8 mouse cellular contexts compared by ENCODE assay signal in the genomic region with DNA sequence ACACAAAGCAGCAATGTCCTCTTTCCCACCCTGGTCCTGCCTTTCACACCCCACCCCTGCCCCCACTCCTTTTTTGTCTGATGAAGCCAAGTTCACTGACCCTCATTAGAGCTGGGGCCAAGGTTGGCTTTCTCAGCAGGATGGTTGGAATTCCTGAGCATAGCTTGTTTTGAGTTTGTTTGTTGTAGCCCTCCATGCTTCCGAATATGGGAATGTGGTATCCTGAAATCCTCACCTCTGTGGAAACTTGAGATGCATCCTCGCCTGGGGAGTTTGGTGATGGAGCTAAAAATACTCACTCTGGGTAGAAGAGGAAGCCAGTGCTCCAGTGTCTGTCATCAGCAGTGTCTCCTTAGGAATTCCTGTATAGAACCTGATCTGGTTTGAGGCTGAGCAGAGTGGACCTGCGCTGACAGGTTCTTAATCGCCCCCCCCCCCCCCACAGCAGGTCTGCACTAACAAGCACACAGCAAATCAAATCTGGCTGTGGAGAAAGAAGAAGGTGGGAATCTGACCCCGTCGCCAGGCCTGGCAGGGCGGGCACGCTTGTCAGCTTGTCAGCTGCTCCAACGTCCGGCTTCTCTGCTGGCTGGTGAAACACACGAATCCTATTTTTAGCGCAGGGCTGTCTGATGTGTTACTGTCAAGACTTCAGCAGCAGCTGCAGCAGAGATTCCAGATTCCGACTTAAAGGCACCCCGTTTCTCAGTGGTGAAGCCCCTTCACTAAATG. TPM values are rescaled to one million over a fixed set of nuclear protein-coding genes. Genes with fewer than 3 reads are reported as not detected.
DNase-seq lines count a peak whose midpoint lies in the region; ATAC-seq lines count a peak whose summit lies in the region.

No protein-coding gene starts in this region.

- peaks cover 10% of the 10 kb centered on the region; the same call in 1 of the 2 replicates for H3K36me3 ChIP-seq in intestine, embryonic 16.5 days (ENCODE audit: control insufficient read depth, insufficient read depth, low read length)
- peaks cover 3% of the 10 kb centered on the region; the same call in 1 of the 2 replicates for H3K36me3 ChIP-seq in lung, embryonic 15.5 days

- peak; percentile 14 to 34 for DNase-seq in frontal cortex, postnatal 36 days (ENCODE audit: low spot score in 2 of 2)
- no peak for DNase-seq in frontal cortex, postnatal 10 days (ENCODE audit: low spot score in 2 of 2)
- peak; percentile 80 for DNase-seq in embryo, embryonic 10 days (ENCODE audit: low spot score)
- peak; percentile 98 for DNase-seq in heart, adult 11 months
- peak; percentile 86 for DNase-seq in skeletal muscle tissue, adult 2 months (ENCODE audit: low read depth, low spot score)
- no peak for DNase-seq in frontal cortex, postnatal 14 days (ENCODE audit: low spot score in 2 of 2)

- H3K27ac ChIP-seq in intestine, embryonic 16.5 days (ENCODE audit: low read length): peak overlapping the region; percentile 55
- H3K27ac ChIP-seq in lung, embryonic 15.5 days: peak overlapping the region; percentile 54

- H3K9ac ChIP-seq in intestine, embryonic 16.5 days (ENCODE audit: low read depth, low read length): peak overlapping the region; percentile 10; the same call in 1 of the 2 replicates
- no peak overlapping the region for H3K9ac ChIP-seq in lung, embryonic 15.5 days

- ATAC-seq in intestine, embryonic 16.5 days: peak; percentile 19; the same call in 1 of the 2 replicates
- peak; percentile 55; the same call in 1 of the 2 replicates for ATAC-seq in lung, embryonic 15.5 days (ENCODE audit: borderline replicate concordance, extremely low read depth, low FRiP score, low TSS enrichment)

- H3K4me3 ChIP-seq in intestine, embryonic 16.5 days (ENCODE audit: low read length): no peak overlapping the region
- no peak overlapping the region for H3K4me3 ChIP-seq in lung, embryonic 15.5 days

- H3K4me2 ChIP-seq in intestine, embryonic 16.5 days (ENCODE audit: low read depth, low read length): 0 out of 2 replicates have a peak overlapping the region, but pooled peaks have one; percentile 6
- no peak overlapping the region for H3K4me2 ChIP-seq in lung, embryonic 15.5 days

- no peaks in the 10 kb centered on the region for H3K27me3 ChIP-seq in intestine, embryonic 16.5 days (replicated peaks; ENCODE audit: control insufficient read depth, insufficient read depth, low read length)
- no peaks in the 10 kb centered on the region for H3K27me3 ChIP-seq in lung, embryonic 15.5 days

- H3K4me1 ChIP-seq in intestine, embryonic 16.5 days (ENCODE audit: control insufficient read depth, insufficient read depth, low read length): peaks cover 22% of the 10 kb centered on the region
- peaks cover 38% of the 10 kb centered on the region for H3K4me1 ChIP-seq in lung, embryonic 15.5 days

- 30% methylated on average over 14 of the region's 14 CpGs for WGBS in intestine, embryonic 16.5 days
- 10% methylated on average over 14 of the region's 14 CpGs for WGBS in lung, embryonic 15.5 days

- no peaks in the 10 kb centered on the region for H3K9me3 ChIP-seq in intestine, embryonic 16.5 days (ENCODE audit: control insufficient read depth, low read length)
- H3K9me3 ChIP-seq in lung, embryonic 15.5 days: no peaks in the 10 kb centered on the region

RNA-seq across cellular contexts. Expression of gene Wdsub1, which starts 53.4 kb away (rescaled TPM):
- 36.8 and 38.1 TPM in 2 replicates for polyA plus RNA-seq in intestine, embryonic 16.5 days (2015; fragmentation: Nextera tagmentation; extraction: Ambion mirVana)
- polyA plus RNA-seq in lung, embryonic 15.5 days (2015; fragmentation: Nextera tagmentation; extraction: Ambion mirVana): 34.7 and 35.6 TPM in 2 replicates

Comparison
In these comparisons a context has a peak if more than half of its experiments do, and no peak if none do; other contexts are left out.
1. DNase-seq: peak in frontal cortex, postnatal 36 days (2 of 2), embryo, embryonic 10 days (single experiment), heart, adult 11 months (single experiment) and skeletal muscle tissue, adult 2 months (single experiment); none in frontal cortex, postnatal 10 days (0 of 2) and frontal cortex, postnatal 14 days (0 of 2).